Mouse (Mus musculus) c-Kit-negative CD71-positive TER-119-positive erythroid progenitor cells, embryonic 14.5 days (primary cell): Measurements from ENCODE around the gene Vamp5.
A peak's percentile ranks its signal among the peaks of the same experiment; 100 is the strongest.

ENCODE experiments used
- DNase-seq: peaks from one replicate; pipeline ENCODE4 v3.0.0-alpha.2; 2013; ENCODE audit warnings: low read depth, low spot score

Vamp5 gene

GRCm38 (mm10) chr6:72389941-72390771 is 9.9 kb upstream of the Vamp5 start, which contains the start of gene Vamp8:
Vamp8 (minus strand) TSS chr6:72390703.
- peak; percentile 50 for DNase-seq

DNA sequence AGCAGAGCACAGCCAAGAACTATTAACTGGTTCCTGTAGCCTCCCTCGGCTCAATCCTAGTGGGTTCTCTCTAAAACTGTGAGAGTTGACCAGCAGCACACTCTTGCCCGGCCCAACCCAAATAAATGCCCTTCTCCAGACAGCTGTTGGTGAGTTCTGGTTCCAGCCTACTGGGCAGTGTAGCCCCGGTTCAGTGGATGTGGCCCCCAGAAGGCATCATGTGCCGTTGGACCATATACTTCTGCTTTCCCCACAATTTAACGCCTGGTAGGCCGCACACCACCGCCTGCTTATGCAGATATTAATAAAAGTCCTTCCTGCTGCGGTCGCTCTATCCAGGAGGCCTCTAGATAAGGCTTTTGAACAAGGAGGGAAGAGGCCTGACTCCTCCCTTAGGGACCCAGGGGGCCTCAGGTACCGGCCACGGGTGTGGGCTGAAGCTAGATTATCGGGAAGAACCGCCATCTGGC is 9.2 kb upstream of the Vamp5 start:
- DNase-seq = peak; percentile 75

GRCm38 (mm10) chr6:72388791-72389329 is 8.6 kb upstream of the Vamp5 start:
- DNase-seq = no peak

DNA sequence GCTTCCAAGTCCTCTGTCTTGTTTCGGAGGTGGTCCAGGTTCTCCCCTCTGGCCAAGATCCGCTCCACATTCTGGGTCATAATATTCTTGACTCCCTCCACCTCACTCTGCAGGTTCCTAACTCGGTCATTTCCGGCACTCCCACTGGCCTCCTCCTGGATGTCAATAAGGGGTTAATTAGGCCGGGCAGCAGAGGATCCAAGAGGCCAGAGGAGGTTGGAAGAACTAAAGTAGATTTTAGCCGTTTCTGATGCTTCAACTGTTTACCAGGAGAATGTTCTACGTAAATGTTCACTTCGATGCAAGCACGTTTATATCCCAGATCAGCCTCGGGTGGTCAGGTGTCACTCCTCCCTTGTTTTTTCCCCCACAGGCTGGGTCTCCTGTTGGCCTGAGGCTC is 8.0 kb upstream of the Vamp5 start:
- no peak for DNase-seq

DNA sequence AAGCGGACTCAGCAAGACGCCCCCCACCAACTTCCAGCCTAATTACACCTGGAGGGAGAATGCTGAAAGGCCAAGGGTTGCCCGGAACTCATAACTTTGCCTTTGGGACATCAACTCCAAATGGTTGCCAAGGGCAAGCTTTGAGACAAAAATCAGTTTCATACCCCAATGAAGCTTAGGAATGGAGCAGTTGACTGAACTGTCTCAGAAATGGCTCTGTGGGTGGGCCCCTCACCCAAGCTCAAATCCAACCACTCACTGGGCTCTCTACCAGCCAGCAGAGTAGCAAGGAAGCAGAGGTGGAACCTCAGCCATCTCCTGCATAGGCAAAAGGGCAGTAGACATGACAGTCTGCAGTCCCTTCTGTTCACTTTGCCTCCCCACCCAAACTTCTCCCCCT is 7.5 kb upstream of the Vamp5 start:
- no peak for DNase-seq

GRCm38 (mm10) chr6:72386561-72386960 is 6.3 kb upstream of the Vamp5 start:
- no peak for DNase-seq

- DNase-seq = no peak
Observed at GRCm38 (mm10) chr6:72385258-72385657, 5.0 kb upstream of the Vamp5 start.

DNA sequence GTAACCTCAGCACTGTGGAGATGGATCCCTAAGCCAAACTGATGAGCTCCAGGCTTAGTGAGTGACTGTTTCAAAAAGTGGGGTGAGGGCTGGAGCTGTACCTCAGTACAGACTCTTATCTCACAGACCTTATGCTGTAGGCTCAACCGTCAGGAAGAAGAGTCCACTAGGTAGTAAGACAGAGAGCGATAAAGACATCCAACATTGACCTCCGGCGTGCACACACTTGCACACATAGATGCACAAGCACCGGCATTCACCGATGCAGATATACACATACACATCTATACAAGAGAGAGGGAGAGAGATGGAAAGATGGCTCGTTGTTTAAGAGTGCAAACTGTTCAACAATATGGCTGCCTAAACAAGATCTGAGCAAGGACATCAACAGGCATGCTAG is 3.7 kb upstream of the Vamp5 start:
- peak; percentile 46 for DNase-seq

GRCm38 (mm10) chr6:72383142-72383820 is 3.0 kb upstream of the Vamp5 start:
- no peak for DNase-seq

DNA sequence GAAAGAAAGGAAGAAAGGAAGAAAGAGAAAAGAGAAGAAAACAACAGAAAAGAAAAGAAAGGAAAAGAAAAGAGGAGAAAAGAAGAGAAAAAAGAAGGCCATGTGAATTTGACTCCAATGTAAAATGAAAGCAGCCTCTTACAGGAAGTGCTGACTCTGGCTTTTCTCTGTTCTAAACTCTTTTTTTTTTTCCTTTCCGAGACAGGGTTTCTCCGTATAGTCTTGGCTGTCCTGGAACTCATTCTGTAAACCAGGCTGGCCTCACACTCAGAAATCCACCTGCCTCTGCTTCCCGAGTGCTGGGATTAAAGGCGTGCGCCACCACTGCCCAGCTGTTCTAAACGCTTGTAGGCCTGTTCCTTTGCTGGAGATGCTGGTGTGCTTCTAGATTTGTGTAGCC is 2.2 kb upstream of the Vamp5 start:
- no peak for DNase-seq

GRCm38 (mm10) chr6:72379377-72380130 is 714 bp downstream of the Vamp5 start:
- peak; percentile 17 for DNase-seq

DNA sequence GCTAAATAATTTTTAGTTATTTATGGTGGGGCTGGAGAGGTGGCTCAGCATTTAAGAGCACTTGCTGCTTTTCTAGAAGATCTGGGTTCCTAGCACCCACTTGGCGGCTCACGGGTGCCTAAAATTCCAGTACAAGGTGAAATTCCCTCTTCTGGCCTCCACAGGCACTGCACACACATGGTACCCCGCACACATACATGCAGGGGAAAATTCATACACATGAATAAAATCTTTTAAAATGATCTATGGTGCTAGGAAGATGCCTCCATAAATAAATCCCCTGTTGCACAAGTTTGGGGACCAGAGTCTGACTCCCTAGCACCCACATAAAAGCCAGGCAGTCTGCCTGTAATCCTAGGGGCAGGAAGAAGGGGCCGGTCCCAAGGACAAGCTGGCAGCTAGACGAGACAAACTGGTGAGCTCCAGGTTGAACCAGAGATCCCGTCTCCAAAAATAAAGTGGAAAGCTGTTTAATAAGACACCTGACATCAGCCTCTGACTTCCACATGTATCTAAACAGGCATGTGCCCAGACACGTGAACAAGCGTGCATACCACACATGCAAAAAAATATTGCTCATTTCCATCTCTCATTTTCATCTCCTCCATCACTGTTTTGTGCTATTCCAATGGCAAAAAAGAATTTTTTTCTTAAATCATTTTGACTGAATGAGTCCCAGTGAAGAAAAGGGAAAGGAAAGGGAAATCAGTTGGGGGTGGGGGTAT is 1.6 kb downstream of the Vamp5 start:
- DNase-seq = no peak

GRCm38 (mm10) chr6:72374820-72375563 is 5.3 kb downstream of the Vamp5 start:
- peak; percentile 40 for DNase-seq

GRCm38 (mm10) chr6:72374206-72374605 is 6.1 kb downstream of the Vamp5 start:
- no peak for DNase-seq

DNA sequence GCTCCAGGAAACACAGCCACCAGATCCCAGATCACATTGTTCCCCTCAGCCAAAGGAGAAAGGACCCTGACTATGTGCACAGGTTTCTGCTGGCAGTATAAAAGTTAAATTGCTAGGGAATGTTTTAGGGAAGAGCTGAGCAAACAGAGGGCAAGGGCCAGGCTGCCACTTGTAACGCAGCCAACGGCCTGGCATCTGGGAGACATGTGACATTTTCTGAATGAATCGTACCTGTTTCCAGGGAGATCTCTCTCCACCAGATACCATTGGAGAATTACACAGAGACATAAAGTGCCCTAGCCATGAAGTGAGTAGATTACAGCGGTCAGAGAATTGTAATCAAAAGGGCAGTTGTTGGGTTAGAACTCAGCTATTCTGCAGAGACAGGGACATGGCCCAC is 7.1 kb downstream of the Vamp5 start:
- no peak for DNase-seq

GRCm38 (mm10) chr6:72371571-72371970 is 8.7 kb downstream of the Vamp5 start:
- no peak for DNase-seq

- no peak for DNase-seq
Observed at GRCm38 (mm10) chr6:72371147-72371546, 9.1 kb downstream of the Vamp5 start.

GRCm38 (mm10) chr6:72370091-72370490 is 10.2 kb downstream of the Vamp5 start:
- DNase-seq = no peak

GRCm38 (mm10) chr6:72369557-72369956 is 10.7 kb downstream of the Vamp5 start:
- no peak for DNase-seq

- no peak for DNase-seq
Observed at GRCm38 (mm10) chr6:72367460-72367974, 12.8 kb downstream of the Vamp5 start.
